Comparison of ENCODE assay signal across 8 mouse cellular contexts in the genomic region with DNA sequence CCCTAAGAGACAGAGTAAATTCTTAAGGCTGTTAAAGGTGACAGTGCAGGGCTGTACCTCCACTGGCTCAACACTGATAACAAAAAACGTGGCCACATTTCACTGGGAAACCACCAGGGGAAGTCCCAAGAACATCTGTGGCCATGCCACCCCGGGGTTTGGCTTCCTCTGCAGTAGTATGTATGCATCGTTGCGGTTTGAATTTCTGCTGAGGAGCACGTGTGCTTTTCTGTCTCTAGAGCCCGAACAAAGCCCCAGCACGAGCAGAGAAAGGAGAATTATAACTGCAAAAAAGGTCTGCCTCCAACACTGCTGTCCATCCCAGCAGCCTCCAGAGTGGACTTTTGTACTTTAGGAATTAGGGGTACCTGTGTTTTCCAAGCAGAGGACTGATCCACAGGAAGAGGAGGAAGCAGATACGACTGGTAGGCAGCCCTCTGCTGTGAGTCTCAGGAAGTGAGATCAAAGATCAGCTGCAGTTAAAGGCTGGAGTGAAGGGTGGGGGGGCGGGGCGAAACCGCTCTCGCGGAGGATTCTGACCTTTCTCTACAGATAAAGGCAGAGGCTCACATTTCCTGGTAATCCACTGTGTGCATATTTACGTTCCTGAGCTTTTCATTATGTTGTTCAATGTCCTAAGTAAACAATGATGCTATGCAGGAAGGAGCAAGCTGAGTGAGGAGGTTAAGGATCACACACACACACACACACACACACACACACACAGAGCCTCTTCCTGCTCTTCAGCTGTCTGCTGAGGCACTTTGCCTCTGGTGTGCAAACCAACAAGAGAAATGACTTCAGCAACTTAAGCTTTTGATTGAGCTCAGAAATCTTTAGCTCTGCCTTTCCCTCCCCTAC.
DNase-seq lines count a peak whose midpoint lies in the region; ATAC-seq and TF ChIP-seq lines count a peak whose summit lies in the region.

No protein-coding gene starts in this region.

- no peaks in the 10 kb centered on the region for H3K27me3 ChIP-seq in testis, adult 2 months (ENCODE audit: control insufficient read depth, insufficient read depth, low read length)
- no peaks in the 10 kb centered on the region for H3K27me3 ChIP-seq in lung, embryonic 16.5 days (ENCODE audit: control insufficient read depth, insufficient read depth, low read depth, low read length)

- H3K4me3 ChIP-seq in testis, adult 2 months (ENCODE audit: control insufficient read depth, low read depth, low read length): peak overlapping the region; percentile 13
- peak overlapping the region; percentile 36 for H3K4me3 ChIP-seq in lung, embryonic 16.5 days (ENCODE audit: low read length)

- H3K36me3 ChIP-seq in testis, adult 2 months (ENCODE audit: control insufficient read depth, insufficient read depth, low read length): no peaks in the 10 kb centered on the region
- H3K36me3 ChIP-seq in lung, embryonic 16.5 days (ENCODE audit: control insufficient read depth, insufficient read depth, low read length): no peaks in the 10 kb centered on the region

- peak overlapping the region; percentile 52 for H3K4me2 ChIP-seq in lung, embryonic 16.5 days (ENCODE audit: low read depth, low read length)

- H3K9me3 ChIP-seq in lung, embryonic 16.5 days (ENCODE audit: control insufficient read depth, low read length): no peaks in the 10 kb centered on the region

- peak overlapping the region; percentile 44; the same call in 1 of the 2 replicates for H3K9ac ChIP-seq in lung, embryonic 16.5 days (ENCODE audit: low read length)

- no peak for TF ChIP-seq CTCF in testis, adult 2 months (IDR thresholded peaks at IDR 0.05; ENCODE audit: control insufficient read depth, insufficient read depth, insufficient replicate concordance, low read depth, low read length)

- no peak for DNase-seq in testis, postnatal 10 days (ENCODE audit: low spot score)
- peak; percentile 33 to 44 for DNase-seq in heart, adult 9 months (ENCODE audit: low spot score in 2 of 2)
- DNase-seq in kidney, adult 8-10 months: peak; percentile 34 to 41
- DNase-seq in adipocyte (ENCODE audit: low spot score): no peak

- peak; percentile 92 for ATAC-seq in common myeloid progenitor, adult 5-6 weeks (replicated peaks; ENCODE audit: low read depth, poor library complexity, severe bottlenecking)
- ATAC-seq in lung, embryonic 16.5 days (ENCODE audit: low read depth): peak; percentile 85
- peak; percentile 95 for ATAC-seq in neutrophil, adult 5-6 weeks (ENCODE audit: extremely low read depth, insufficient number of reproducible peaks, low FRiP score, poor library complexity, severe bottlenecking)

- no peak for TF ChIP-seq POLR2A in testis, adult 2 months (IDR thresholded peaks at IDR 0.05; ENCODE audit: control insufficient read depth, low read depth, low read length)

- H3K27ac ChIP-seq in testis, adult 2 months (ENCODE audit: control insufficient read depth, insufficient read depth, low read depth, low read length): no peak overlapping the region
- H3K27ac ChIP-seq in lung, embryonic 16.5 days (ENCODE audit: low read length): peak overlapping the region; percentile 20

- WGBS in lung, embryonic 16.5 days: 5% methylated on average over 14 of the region's 14 CpGs

- peaks cover 4% of the 10 kb centered on the region for H3K4me1 ChIP-seq in testis, adult 2 months (ENCODE audit: control insufficient read depth, insufficient read depth, low read length)
- peaks cover 5% of the 10 kb centered on the region; the same call in 1 of the 2 replicates for H3K4me1 ChIP-seq in lung, embryonic 16.5 days (replicated peaks; ENCODE audit: control insufficient read depth, insufficient read depth, low read length)

Comparison
In these comparisons a context has a peak if more than half of its experiments do, and no peak if none do; other contexts are left out.
1. DNase-seq: peak in heart, adult 9 months (2 of 2) and kidney, adult 8-10 months (2 of 2); none in testis, postnatal 10 days (single experiment) and adipocyte (single experiment).
2. Peak in every context shown above with its lines, with median percentiles within 50 percentile points of each other: ATAC-seq.